Mouse (Mus musculus) liver, embryonic 13.5 days (tissue): Measurements from ENCODE around the gene Noa1. TPM values are rescaled to one million over a fixed set of nuclear protein-coding genes. Genes with fewer than 3 reads are reported as not detected.

ENCODE experiments used
- ATAC-seq: fragments of 200-750 bp; cut with Nextera tagmentation; 2 replicates; pipeline ENCODE4 v1.8.0; 2017; ENCODE audit warnings: low read depth, mild to moderate bottlenecking, moderate number of reproducible peaks, moderate library complexity
- DNase-seq: peaks from one replicate; pipeline ENCODE4 v3.0.0; 2022
- H3K27ac ChIP-seq: fragments of 300-500 bp; sonication (generic); 2 replicates; pipeline ENCODE4 v1.5.1; 2015; ENCODE audit warnings: moderate library complexity, mild to moderate bottlenecking, inconsistent platforms
- H3K27me3 ChIP-seq: fragments of 300-500 bp; sonication (generic); 2 replicates; pipeline ENCODE4 v1.6.1; 2015; ENCODE audit warnings: mild to moderate bottlenecking, inconsistent platforms
- H3K36me3 ChIP-seq: fragments of 300-500 bp; sonication (generic); 2 replicates; pipeline ENCODE4 v1.6.1; 2015; ENCODE audit warnings: mild to moderate bottlenecking, inconsistent platforms
- H3K4me1 ChIP-seq: fragments of 300-500 bp; sonication (generic); replicated peaks from 2 replicates; pipeline ENCODE4 v1.6.1; 2015; ENCODE audit warnings: inconsistent platforms
- H3K4me2 ChIP-seq: fragments of 300-500 bp; sonication (generic); 2 replicates; pipeline ENCODE4 v1.6.1; 2015; ENCODE audit warnings: inconsistent platforms, mild to moderate bottlenecking, moderate library complexity
- H3K4me3 ChIP-seq: fragments of 300-500 bp; sonication (generic); replicated peaks from 2 replicates; pipeline ENCODE4 v1.5.1; 2015; ENCODE audit warnings: mild to moderate bottlenecking, inconsistent platforms
- H3K9ac ChIP-seq: fragments of 300-500 bp; sonication (generic); 2 replicates; pipeline ENCODE4 v1.6.1; 2015; ENCODE audit warnings: mild to moderate bottlenecking, inconsistent platforms
- H3K9me3 ChIP-seq: fragments of 300-500 bp; sonication (generic); replicated peaks from 2 replicates; pipeline ENCODE4 v1.6.1; 2016; ENCODE audit warnings: inconsistent platforms
- WGBS: fragments of 180-500 bp; shearing (Covaris S2); methylation state at CpG from one replicate; pipeline ENCODE4 v1.1.7; 2015; ENCODE audit not compliant: insufficient replicate concordance; 5-methylcytosine and 5-hydroxymethylcytosine counted together
- polyA plus RNA-seq: library from polyadenylated mRNA; unstranded; fragments of >200 nt; fragmentation: Nextera tagmentation; extraction: Ambion mirVana; gene quantifications from 2 replicates; pipeline ENCODE4 v1.2.1, GENCODE M21; 2015

The Noa1 gene
- polyA plus RNA-seq = 30.1 and 33.6 TPM in 2 replicates

GRCm38 (mm10) chr5:77309924-77310772 is at the start of gene Noa1, which contains the start of gene Polr2b:
Gene Noa1 (minus strand): TSS chr5:77310084.
Gene Polr2b (plus strand): TSS chr5:77310147.
- Histone ChIP-seq H3K36me3 (peaks cover 42% of the 10 kb centered on the region), H3K4me2 (peak within 1 kb of the TSS; percentile 100), H3K4me3 (peak within 1 kb of the TSS; percentile 88), H3K9ac (peak within 1 kb of the TSS; percentile 90), H3K27ac (peak within 1 kb of the TSS; percentile 89), H3K4me1 (peaks cover 40% of the 10 kb centered on the region), H3K27me3 (no peaks in the 10 kb centered on the region), H3K9me3 (no peaks in the 10 kb centered on the region)
- peak; percentile 98 for DNase-seq
- peak; percentile 94 for ATAC-seq
- WGBS = under 1% methylated on average over 80 of the region's 85 CpGs

- peak overlapping the region; percentile 57 for H3K4me3 ChIP-seq
- H3K27ac ChIP-seq = peak overlapping the region; percentile 16; the same call in 1 of the 2 replicates
- peak; percentile 4 for DNase-seq
- ATAC-seq = peak; percentile 41
- no peaks in the 10 kb centered on the region for H3K27me3 ChIP-seq
- peaks cover 22% of the 10 kb centered on the region for H3K4me1 ChIP-seq
- peak overlapping the region; percentile 73 for H3K4me2 ChIP-seq
- H3K36me3 ChIP-seq = no peaks in the 10 kb centered on the region
- 6% methylated on average over 10 of the region's 10 CpGs for WGBS
- H3K9me3 ChIP-seq = no peaks in the 10 kb centered on the region
- peak overlapping the region; percentile 29; the same call in 1 of the 2 replicates for H3K9ac ChIP-seq
These were observed 48.5 kb upstream of the Noa1 start for GRCm38 (mm10) chr5:77358347-77358746.

GRCm38 (mm10) chr5:77357405-77358149 is 47.7 kb upstream of the Noa1 start:
- H3K36me3 ChIP-seq = no peaks in the 10 kb centered on the region
- ATAC-seq (peak; percentile 78), DNase-seq (peak; percentile 49)
- H3K27me3 ChIP-seq = no peaks in the 10 kb centered on the region
- peaks cover 22% of the 10 kb centered on the region for H3K4me1 ChIP-seq
- H3K9ac ChIP-seq = no peak overlapping the region; the same call in 1 of the 2 replicates
- WGBS = 16% methylated on average over 22 of the region's 22 CpGs
- peak overlapping the region; percentile 57 for H3K4me3 ChIP-seq
- H3K9me3 ChIP-seq = no peaks in the 10 kb centered on the region
- H3K27ac ChIP-seq = no peak overlapping the region
- peak overlapping the region; percentile 73 for H3K4me2 ChIP-seq

- ATAC-seq (no peak), DNase-seq (no peak)
- WGBS = 61% methylated on average over 19 of the region's 19 CpGs
- no peak overlapping the region for H3K9ac ChIP-seq
- no peaks in the 10 kb centered on the region for H3K9me3 ChIP-seq
- no peak overlapping the region for H3K4me3 ChIP-seq
- H3K36me3 ChIP-seq = peaks cover 4% of the 10 kb centered on the region
- H3K27ac ChIP-seq = peak overlapping the region; percentile 7; the same call in 1 of the 2 replicates
- peaks cover 22% of the 10 kb centered on the region for H3K4me1 ChIP-seq
- no peak overlapping the region for H3K4me2 ChIP-seq
- no peaks in the 10 kb centered on the region for H3K27me3 ChIP-seq
These were observed 45.7 kb upstream of the Noa1 start for GRCm38 (mm10) chr5:77355307-77356265.

GRCm38 (mm10) chr5:77354361-77354787 is 44.5 kb upstream of the Noa1 start:
- 2% methylated on average over 16 of the region's 16 CpGs for WGBS
- DNase-seq (peak; percentile 61), ATAC-seq (peak; percentile 49; the same call in 1 of the 2 replicates)
- no peaks in the 10 kb centered on the region for H3K27me3 ChIP-seq
- peaks cover 22% of the 10 kb centered on the region for H3K4me1 ChIP-seq
- H3K4me2 ChIP-seq = peak overlapping the region; percentile 55
- no peak overlapping the region for H3K27ac ChIP-seq
- peaks cover 14% of the 10 kb centered on the region for H3K36me3 ChIP-seq
- H3K9me3 ChIP-seq = no peaks in the 10 kb centered on the region
- 0 out of 2 replicates have a peak overlapping the region, but pooled peaks have one; percentile 26 for H3K9ac ChIP-seq
- H3K4me3 ChIP-seq = peak overlapping the region; percentile 24; the same call in 1 of the 2 replicates

GRCm38 (mm10) chr5:77351691-77352090 is 41.8 kb upstream of the Noa1 start:
- H3K9ac ChIP-seq = no peak overlapping the region
- H3K27ac ChIP-seq = no peak overlapping the region
- DNase-seq (no peak), ATAC-seq (no peak)
- no peaks in the 10 kb centered on the region for H3K27me3 ChIP-seq
- no peak overlapping the region for H3K4me2 ChIP-seq
- H3K4me1 ChIP-seq = peaks cover 9% of the 10 kb centered on the region
- H3K36me3 ChIP-seq = peaks cover 41% of the 10 kb centered on the region
- H3K4me3 ChIP-seq = no peak overlapping the region
- WGBS = 71% methylated on average over 9 of the region's 9 CpGs
- no peaks in the 10 kb centered on the region for H3K9me3 ChIP-seq

- H3K4me2 ChIP-seq = no peak overlapping the region
- H3K9ac ChIP-seq = no peak overlapping the region
- no peaks in the 10 kb centered on the region for H3K9me3 ChIP-seq
- no peak for ATAC-seq
- peaks cover 9% of the 10 kb centered on the region for H3K4me1 ChIP-seq
- H3K27ac ChIP-seq = no peak overlapping the region
- 84% methylated on average over 15 of the region's 15 CpGs for WGBS
- no peak overlapping the region for H3K4me3 ChIP-seq
- DNase-seq = no peak
- no peaks in the 10 kb centered on the region for H3K27me3 ChIP-seq
- peaks cover 54% of the 10 kb centered on the region for H3K36me3 ChIP-seq
These were observed 40.2 kb upstream of the Noa1 start for GRCm38 (mm10) chr5:77349971-77350658.

GRCm38 (mm10) chr5:77348901-77349300 is 39.0 kb upstream of the Noa1 start:
- Histone ChIP-seq H3K27me3 (no peaks in the 10 kb centered on the region), H3K36me3 (peaks cover 65% of the 10 kb centered on the region), H3K9ac (no peak overlapping the region), H3K4me2 (no peak overlapping the region), H3K4me1 (no peaks in the 10 kb centered on the region), H3K4me3 (no peak overlapping the region), H3K9me3 (no peaks in the 10 kb centered on the region), H3K27ac (no peak overlapping the region)
- ATAC-seq (no peak), DNase-seq (no peak)
- 86% methylated on average over 8 of the region's 8 CpGs for WGBS

- DNase-seq (no peak), ATAC-seq (no peak)
- WGBS = 80% methylated on average over 4 of the region's 4 CpGs
- H3K9ac ChIP-seq = no peak overlapping the region
- no peak overlapping the region for H3K27ac ChIP-seq
- no peaks in the 10 kb centered on the region for H3K4me1 ChIP-seq
- no peak overlapping the region for H3K4me3 ChIP-seq
- no peaks in the 10 kb centered on the region for H3K9me3 ChIP-seq
- no peak overlapping the region for H3K4me2 ChIP-seq
- no peaks in the 10 kb centered on the region for H3K27me3 ChIP-seq
- peaks cover 92% of the 10 kb centered on the region for H3K36me3 ChIP-seq
These were observed 30.1 kb upstream of the Noa1 start for GRCm38 (mm10) chr5:77340033-77340432.

GRCm38 (mm10) chr5:77330154-77330553 is 20.3 kb upstream of the Noa1 start:
- H3K4me1 ChIP-seq = no peaks in the 10 kb centered on the region
- H3K4me3 ChIP-seq = no peak overlapping the region
- DNase-seq = no peak
- H3K27ac ChIP-seq = no peak overlapping the region
- no peak for ATAC-seq
- no peaks in the 10 kb centered on the region for H3K27me3 ChIP-seq
- no peak overlapping the region for H3K9ac ChIP-seq
- H3K9me3 ChIP-seq = no peaks in the 10 kb centered on the region
- H3K36me3 ChIP-seq = peaks cover 90% of the 10 kb centered on the region
- H3K4me2 ChIP-seq = no peak overlapping the region
- WGBS = 62% methylated on average over 5 of the region's 5 CpGs
